Comparison of ENCODE assay signal across 22 mouse cellular contexts in the genomic region with DNA sequence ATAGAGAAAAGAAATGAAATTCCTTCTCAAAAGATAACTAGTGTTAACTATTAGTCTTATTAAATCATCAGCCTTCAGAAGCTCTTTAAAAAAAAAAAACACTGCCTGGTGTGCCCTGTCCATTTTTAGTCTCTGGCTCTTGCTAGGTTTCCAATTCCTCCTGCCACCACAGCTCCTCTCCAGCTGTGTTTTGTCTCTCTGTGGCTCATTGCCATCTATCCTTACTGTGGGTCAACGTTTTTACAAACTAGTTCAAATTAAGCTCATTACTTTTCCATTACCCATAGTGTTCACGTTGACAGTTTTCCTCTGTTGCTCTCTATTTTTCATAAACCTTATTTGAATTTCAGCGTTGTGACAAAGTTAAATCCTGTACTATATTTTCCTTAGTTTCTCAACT.
"Had no signal": no experiment of that assay in that cellular context is flagged by ENCODE, and none has a peak within 500 bp of the region (broad histone marks: within the 10 kb centered on the region; RNA-seq: fewer than 3 reads in every experiment).

No protein-coding gene starts in this region.

- H3K27me3 ChIP-seq: limb, embryonic 12.5 days; limb, embryonic 15.5 days; midbrain, embryonic 12.5 days; midbrain, embryonic 15.5 days; neural tube, embryonic 12.5 days; neural tube, embryonic 15.5 days; stomach, embryonic 15.5 days had no signal

- H3K4me3 ChIP-seq: left cerebral cortex, adult 2 months; limb, embryonic 12.5 days; limb, embryonic 15.5 days; midbrain, embryonic 12.5 days; midbrain, embryonic 15.5 days; neural tube, embryonic 12.5 days; neural tube, embryonic 15.5 days; stomach, embryonic 15.5 days had no signal

- H3K4me1 ChIP-seq: limb, embryonic 12.5 days; limb, embryonic 15.5 days; midbrain, embryonic 12.5 days; midbrain, embryonic 15.5 days; neural tube, embryonic 12.5 days; neural tube, embryonic 15.5 days; stomach, embryonic 15.5 days had no signal

- H3K36me3 ChIP-seq: limb, embryonic 12.5 days; limb, embryonic 15.5 days; midbrain, embryonic 12.5 days; midbrain, embryonic 15.5 days; neural tube, embryonic 12.5 days; neural tube, embryonic 15.5 days; stomach, embryonic 15.5 days had no signal

- H3K27ac ChIP-seq: left cerebral cortex, adult 2 months; limb, embryonic 12.5 days; limb, embryonic 15.5 days; liver, embryonic 14.5 days; macrophage; midbrain, embryonic 12.5 days; midbrain, embryonic 15.5 days; neural tube, embryonic 12.5 days; neural tube, embryonic 15.5 days; stomach, embryonic 15.5 days had no signal

- H3K9me3 ChIP-seq: limb, embryonic 12.5 days; limb, embryonic 15.5 days; midbrain, embryonic 12.5 days; midbrain, embryonic 15.5 days; neural tube, embryonic 12.5 days; neural tube, embryonic 15.5 days; stomach, embryonic 15.5 days had no signal

- H3K4me2 ChIP-seq: limb, embryonic 12.5 days; limb, embryonic 15.5 days; liver, embryonic 11.5 days; midbrain, embryonic 12.5 days; midbrain, embryonic 15.5 days; neural tube, embryonic 12.5 days; neural tube, embryonic 15.5 days; stomach, embryonic 15.5 days had no signal

- H3K9ac ChIP-seq: limb, embryonic 12.5 days; limb, embryonic 15.5 days; liver, embryonic 14.5 days; liver, postnatal 0 days; midbrain, embryonic 12.5 days; midbrain, embryonic 15.5 days; neural tube, embryonic 12.5 days; neural tube, embryonic 15.5 days; stomach, embryonic 15.5 days had no signal

- DNase-seq: kidney, adult 9 months; kidney, postnatal 25 days; layer of hippocampus, postnatal 36 days; liver, postnatal 0 days; right cerebral cortex, adult 18-20 months; right cerebral cortex, postnatal 25 days; spleen, adult 18-20 months; thymus, postnatal 25 days had no signal

- ATAC-seq: hindbrain, embryonic 16.5 days; inflammation-experienced regulatory T-cells, adult 6 months; intestine, embryonic 16.5 days; liver, postnatal 0 days; midbrain, embryonic 15.5 days had no signal
